Mouse (Mus musculus) kidney, adult 2 months (tissue): ENCODE data around the gene Sh3rf3. TPM values are rescaled to one million over a fixed set of nuclear protein-coding genes. Genes with fewer than 3 reads are reported as not detected.

Source experiments
- DNase-seq: peaks from one replicate; pipeline ENCODE4 v3.0.0; 2021
- H3K27ac ChIP-seq: fragments of 200-500 bp; 2 replicates; pipeline ENCODE4 v1.5.1; 2012; ENCODE audit warnings: low read depth, low read length, control low read depth, inconsistent platforms; ENCODE audit not compliant: insufficient read depth
- H3K27me3 ChIP-seq: fragments of 200-500 bp; replicated peaks from 2 replicates; pipeline ENCODE4 v1.6.1; 2012; ENCODE audit warnings: mild to moderate bottlenecking, moderate library complexity, low read length, inconsistent platforms; ENCODE audit not compliant: control insufficient read depth, insufficient read depth
- H3K36me3 ChIP-seq: fragments of 200-500 bp; 2 replicates; pipeline ENCODE4 v1.6.1; 2012; ENCODE audit warnings: mild to moderate bottlenecking, moderate library complexity, low read length, inconsistent platforms; ENCODE audit not compliant: control insufficient read depth, insufficient read depth
- H3K4me1 ChIP-seq: fragments of 200-500 bp; 2 replicates; pipeline ENCODE4 v1.6.1; 2011; ENCODE audit warnings: low read length; ENCODE audit not compliant: control insufficient read depth, insufficient read depth
- H3K4me3 ChIP-seq: fragments of 200-500 bp; 2 replicates; pipeline ENCODE4 v1.5.1; 2011; ENCODE audit warnings: mild to moderate bottlenecking, low read depth, low read length, control low read depth; ENCODE audit not compliant: insufficient read depth
- CTCF ChIP-seq: fragments of 200-500 bp; conservative IDR thresholded peaks from 2 replicates; pipeline ENCODE4 v1.5.1; 2011; ENCODE audit warnings: low read depth, mild to moderate bottlenecking, control low read depth, low read length, moderate library complexity, mixed read lengths; ENCODE audit not compliant: insufficient read depth, insufficient read length
- POLR2A ChIP-seq: fragments of 200-500 bp; IDR thresholded peaks from one replicate; pipeline ENCODE4 v1.6.1; 2011; ENCODE audit warnings: low read depth, low read length, control low read depth
- WGBS: fragments of 180-500 bp; shearing (Covaris S2); methylation state at CpG from one replicate; pipeline ENCODE4 v1.1.7; 2018; 5-methylcytosine and 5-hydroxymethylcytosine counted together
- polyA plus RNA-seq: library from polyadenylated mRNA; depleted of rRNA; stranded (reverse); fragments of >200 nt; gene quantifications from 2 replicates; pipeline ENCODE4 v1.2.3, GENCODE M21; 2012

The Sh3rf3 gene
- polyA plus RNA-seq, 1 experiment = 0.22 TPM

GRCm38 (mm10) chr10:58871149-58871820 lies 58.1 kb downstream of the Sh3rf3 start:
- WGBS = 70% methylated on average over 10 of the region's 10 CpGs
- H3K27ac ChIP-seq = no peak overlapping the region
- no peaks in the 10 kb centered on the region for H3K27me3 ChIP-seq
- no peak for DNase-seq
- H3K4me3 ChIP-seq = no peak overlapping the region
- no peaks in the 10 kb centered on the region for H3K4me1 ChIP-seq
- H3K36me3 ChIP-seq = no peaks in the 10 kb centered on the region
- TF ChIP-seq POLR2A (no peak), CTCF (no peak)

DNA sequence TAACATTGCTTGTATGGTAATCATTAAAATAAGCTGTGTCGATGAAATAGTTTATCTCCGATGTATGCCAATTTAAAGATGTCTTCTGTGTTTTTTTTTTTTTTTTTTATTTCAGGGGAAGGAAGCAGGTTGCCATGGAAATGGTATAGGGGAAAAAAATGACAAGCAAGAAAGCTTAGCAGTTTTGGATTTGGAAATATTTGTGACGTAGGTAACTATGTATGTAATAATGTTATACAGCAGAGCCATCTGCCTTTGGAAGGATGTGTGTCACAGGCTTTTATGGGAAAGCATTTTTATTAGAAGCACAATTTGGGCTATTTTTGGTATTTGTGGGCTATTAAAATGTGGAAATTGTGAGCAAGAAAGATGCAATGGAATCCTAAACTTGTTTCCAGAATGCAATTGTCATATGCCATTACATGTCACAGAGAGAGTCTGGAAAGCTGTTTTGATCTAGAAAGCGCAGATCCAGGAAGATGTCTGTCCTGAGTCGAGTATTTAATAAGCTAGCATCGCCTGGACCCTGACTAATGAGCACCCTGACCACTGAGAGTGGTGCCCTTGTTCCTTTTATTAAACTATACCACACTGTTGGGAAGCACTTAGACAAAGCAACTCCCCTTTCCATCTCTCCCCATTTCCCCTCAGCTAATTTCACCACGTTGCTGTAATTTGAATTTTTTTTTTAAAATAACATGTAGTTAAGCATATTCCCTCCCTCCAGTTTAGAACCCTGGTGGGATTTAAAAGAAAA lies 58.8 kb downstream of the Sh3rf3 start:
- 77% methylated on average over 7 of the region's 7 CpGs for WGBS
- H3K36me3 ChIP-seq = no peaks in the 10 kb centered on the region
- H3K4me3 ChIP-seq = no peak overlapping the region
- H3K27me3 ChIP-seq = no peaks in the 10 kb centered on the region
- H3K27ac ChIP-seq = no peak overlapping the region
- TF ChIP-seq CTCF = no peak
- TF ChIP-seq POLR2A = no peak
- H3K4me1 ChIP-seq = no peaks in the 10 kb centered on the region
- DNase-seq = no peak

GRCm38 (mm10) chr10:58877835-58878234 lies 64.7 kb downstream of the Sh3rf3 start:
- Histone ChIP-seq H3K4me1 (no peaks in the 10 kb centered on the region), H3K27me3 (no peaks in the 10 kb centered on the region), H3K36me3 (no peaks in the 10 kb centered on the region), H3K4me3 (no peak overlapping the region), H3K27ac (no peak overlapping the region)
- DNase-seq = no peak
- 91% methylated on average over 4 of the region's 4 CpGs for WGBS
- TF ChIP-seq POLR2A (no peak), CTCF (no peak)

DNA sequence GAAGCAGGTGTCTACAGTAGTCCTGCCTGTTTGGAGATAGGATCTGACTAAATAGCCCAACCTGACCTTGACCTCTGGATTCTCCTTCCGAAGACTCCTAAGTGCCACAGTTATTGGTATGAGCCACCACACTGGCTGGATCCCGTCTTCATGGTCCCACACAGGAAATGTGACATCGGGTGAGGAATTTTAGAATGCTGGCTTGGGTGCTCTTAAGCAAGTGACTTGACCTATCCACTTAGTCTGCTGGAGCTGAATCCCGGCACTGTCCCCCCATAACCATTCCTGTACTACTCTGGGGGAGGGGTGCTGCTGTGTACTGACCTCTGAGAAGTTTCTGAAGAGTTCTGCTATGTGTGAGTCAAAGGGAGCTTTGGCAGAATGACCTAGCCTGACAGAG lies 65.5 kb downstream of the Sh3rf3 start:
- WGBS = 82% methylated on average over 4 of the region's 4 CpGs
- Histone ChIP-seq H3K4me1 (no peaks in the 10 kb centered on the region), H3K4me3 (no peak overlapping the region), H3K27ac (no peak overlapping the region), H3K27me3 (no peaks in the 10 kb centered on the region), H3K36me3 (no peaks in the 10 kb centered on the region)
- TF ChIP-seq POLR2A = no peak
- TF ChIP-seq CTCF = no peak
- no peak for DNase-seq

- no peak overlapping the region for H3K4me3 ChIP-seq
- no peaks in the 10 kb centered on the region for H3K4me1 ChIP-seq
- no peaks in the 10 kb centered on the region for H3K36me3 ChIP-seq
- H3K27ac ChIP-seq = no peak overlapping the region
- H3K27me3 ChIP-seq = no peaks in the 10 kb centered on the region
- TF ChIP-seq POLR2A (no peak), CTCF (no peak)
- WGBS = 83% methylated on average over 2 of the region's 2 CpGs
- DNase-seq = no peak
These were observed 69.6 kb downstream of the Sh3rf3 start for GRCm38 (mm10) chr10:58882741-58883140.

- TF ChIP-seq POLR2A (no peak), CTCF (no peak)
- no peaks in the 10 kb centered on the region for H3K4me1 ChIP-seq
- H3K27me3 ChIP-seq = no peaks in the 10 kb centered on the region
- DNase-seq = no peak
- no peak overlapping the region for H3K4me3 ChIP-seq
- H3K27ac ChIP-seq = no peak overlapping the region
- H3K36me3 ChIP-seq = no peaks in the 10 kb centered on the region
- 53% methylated on average over 5 of the region's 5 CpGs for WGBS
These were observed 72.2 kb downstream of the Sh3rf3 start for GRCm38 (mm10) chr10:58885351-58885750.

GRCm38 (mm10) chr10:58885816-58886215 lies 72.7 kb downstream of the Sh3rf3 start:
- Histone ChIP-seq H3K4me1 (no peaks in the 10 kb centered on the region), H3K4me3 (no peak overlapping the region), H3K27me3 (no peaks in the 10 kb centered on the region), H3K27ac (no peak overlapping the region), H3K36me3 (no peaks in the 10 kb centered on the region)
- 83% methylated on average over 2 of the region's 2 CpGs for WGBS
- no peak for DNase-seq
- TF ChIP-seq POLR2A = no peak
- TF ChIP-seq CTCF = no peak
